9 mouse cellular contexts compared by ENCODE assay signal in genomic region chr13:52188605-52189003, GRCm38 (mm10).
DNase-seq lines count a peak whose midpoint lies in the region; TF ChIP-seq lines count a peak whose summit lies in the region.
"Had no signal": no experiment of that assay in that cellular context is flagged by ENCODE, and none has a peak within 500 bp of the region (broad histone marks: within the 10 kb centered on the region; RNA-seq: fewer than 3 reads in every experiment).

No protein-coding gene starts in this region.

- no peak overlapping the region for H3K4me2 ChIP-seq in CH12.LX (ENCODE audit: insufficient read depth, low read depth, poor library complexity, severe bottlenecking)
- H3K4me2 ChIP-seq: embryonic facial prominence, embryonic 13.5 days had no signal

- H3K9me3 ChIP-seq in CH12.LX (replicated peaks; ENCODE audit: low read length), result no peaks in the 10 kb centered on the region
- H3K9me3 ChIP-seq: embryonic facial prominence, embryonic 13.5 days had no signal

- DNase-seq in kidney, adult 2 months, result peak; percentile 22
- no peak for DNase-seq in kidney, adult 8-10 months
- peak; percentile 17 for DNase-seq in CH12.LX (ENCODE audit: extremely low read depth)
- no peak for DNase-seq in cerebellum, adult 9-10 months
- no peak for DNase-seq in layer of hippocampus, postnatal 25 days (ENCODE audit: extremely low spot score in 1 of 2, low spot score in 1 of 2)
- no peak for DNase-seq in testis, postnatal 10 days (ENCODE audit: low spot score)

- no peak for TF ChIP-seq CTCF in kidney, adult 2 months (conservative IDR thresholded peaks at IDR 0.05; ENCODE audit: insufficient read depth, insufficient read length, low read depth, low read length)
- TF ChIP-seq CTCF in CH12.LX (conservative IDR thresholded peaks at IDR 0.05 in 1 of 2, IDR thresholded peaks at IDR 0.05 in 1 of 2; ENCODE audit: low read depth in 2 of 2, low read length in 2 of 2), result no peak

- H3K79me2 ChIP-seq in CH12.LX (replicated peaks; ENCODE audit: control insufficient read depth, extremely low read depth, insufficient read depth, poor library complexity, severe bottlenecking) (no peaks in the 10 kb centered on the region), macrophage (ENCODE audit: inconsistent target) (no peaks in the 10 kb centered on the region)

- H3K9ac ChIP-seq in CH12.LX (ENCODE audit: insufficient read depth, low read depth), result no peak overlapping the region
- H3K9ac ChIP-seq: embryonic facial prominence, embryonic 13.5 days had no signal

- H3K36me3 ChIP-seq in kidney, adult 2 months (ENCODE audit: control insufficient read depth, insufficient read depth, low read length), result no peaks in the 10 kb centered on the region
- H3K36me3 ChIP-seq in CH12.LX (replicated peaks in 1 of 2; ENCODE audit: control insufficient read depth in 1 of 2, insufficient read depth in 1 of 2, low read length in 1 of 2), result no peaks in the 10 kb centered on the region
- H3K36me3 ChIP-seq in macrophage (ENCODE audit: inconsistent target), result no peaks in the 10 kb centered on the region
- H3K36me3 ChIP-seq: embryonic facial prominence, embryonic 13.5 days had no signal

- peaks cover 4% of the 10 kb centered on the region; the same call in 1 of the 2 replicates for H3K4me1 ChIP-seq in kidney, adult 2 months (ENCODE audit: control insufficient read depth, insufficient read depth, low read length)
- peaks cover 11 to 25% of the 10 kb centered on the region in 2 experiments for H3K4me1 ChIP-seq in CH12.LX (ENCODE audit: control insufficient read depth in 1 of 2, insufficient read depth in 2 of 2)
- H3K4me1 ChIP-seq in brown adipose tissue, adult 24 weeks (ENCODE audit: control insufficient read depth, insufficient read depth, insufficient read length, low read length), result peaks cover 7% of the 10 kb centered on the region

- no peak overlapping the region for H3K4me3 ChIP-seq in kidney, adult 2 months (ENCODE audit: insufficient read depth, low read depth, low read length)
- no peak overlapping the region for H3K4me3 ChIP-seq in CH12.LX (replicated peaks in 1 of 3; ENCODE audit: low read depth in 2 of 3, low read length in 2 of 3, poor library complexity in 1 of 3)
- no peak overlapping the region for H3K4me3 ChIP-seq in brown adipose tissue, adult 24 weeks (ENCODE audit: insufficient read depth, low read depth, low read length)
- H3K4me3 ChIP-seq in macrophage (ENCODE audit: inconsistent target), result no peak overlapping the region
- H3K4me3 ChIP-seq: embryonic facial prominence, embryonic 13.5 days had no signal

- no peaks in the 10 kb centered on the region for H3K27me3 ChIP-seq in kidney, adult 2 months (replicated peaks; ENCODE audit: control insufficient read depth, insufficient read depth, low read length)
- no peaks in the 10 kb centered on the region for H3K27me3 ChIP-seq in CH12.LX (replicated peaks)
- H3K27me3 ChIP-seq: embryonic facial prominence, embryonic 13.5 days had no signal

- no peak for TF ChIP-seq POLR2A in kidney, adult 2 months (IDR thresholded peaks at IDR 0.05; ENCODE audit: low read depth, low read length)
- TF ChIP-seq POLR2A in CH12.LX (IDR thresholded peaks at IDR 0.05; ENCODE audit: low read depth, low read length), result no peak

- no peak for TF ChIP-seq RAD21 in CH12.LX (IDR thresholded peaks at IDR 0.05; ENCODE audit: low read depth, low read length)

- 86% methylated on average over 2 of the region's 2 CpGs for WGBS in kidney, adult 2 months
- 39% methylated on average over 2 of the region's 2 CpGs for WGBS in macrophage (ENCODE audit: missing documents)

- dilution Hi-C loops in CH12.LX (cut with MboI; ENCODE audit: extremely low pct_ligation_motif_present, extremely low pct_unique_long_range_greater_than_20kb, low sequenced_read_pairs), result loop anchor here (25.0 kb wide), 1 partner anchor 351 kb away; the partner anchor contains the start of gene Gadd45g

- in situ Hi-C loops in CH12.LX (cut with MboI; ENCODE audit: low pct_ligation_motif_present, low pct_unique_long_range_greater_than_20kb, low sequenced_read_pairs), result no loop called here

- no peak for TF ChIP-seq EP300 in CH12.LX (IDR thresholded peaks at IDR 0.05; ENCODE audit: low read length)

- H3K27ac ChIP-seq in kidney, adult 2 months (ENCODE audit: insufficient read depth, low read depth, low read length), result no peak overlapping the region
- H3K27ac ChIP-seq in CH12.LX (ENCODE audit: insufficient read depth, low read depth) (no peak overlapping the region), macrophage (0 out of 2 replicates have a peak overlapping the region, but pooled peaks have one; percentile 7)
- peak overlapping the region; percentile 83 for H3K27ac ChIP-seq in brown adipose tissue, adult 24 weeks (replicated peaks; ENCODE audit: low read depth, low read length)
- H3K27ac ChIP-seq: embryonic facial prominence, embryonic 13.5 days had no signal

TF ChIP-seq in CH12.LX, 34 proteins besides CTCF, POLR2A, EP300 and RAD21:
- TF ChIP-seq SMC3 (IDR thresholded peaks at IDR 0.05; ENCODE audit: low read depth, low read length) (no peak), HCFC1 (IDR thresholded peaks at IDR 0.05; ENCODE audit: low read depth, low read length) (no peak), BHLHE40 (IDR thresholded peaks at IDR 0.05; ENCODE audit: low read depth, low read length) (no peak), SIN3A (IDR thresholded peaks at IDR 0.05; ENCODE audit: low read length) (no peak), CHD2 (IDR thresholded peaks at IDR 0.05; ENCODE audit: low read length) (no peak), MAX (IDR thresholded peaks at IDR 0.05; ENCODE audit: low read length) (no peak), ETS1 (conservative IDR thresholded peaks at IDR 0.05; ENCODE audit: low read depth, low read length) (no peak), ELF1 (IDR thresholded peaks at IDR 0.05; ENCODE audit: low read depth, low read length) (no peak), TBP (conservative IDR thresholded peaks at IDR 0.05; ENCODE audit: low read depth, low read length) (no peak), NRF1 (IDR thresholded peaks at IDR 0.05; ENCODE audit: low read depth, low read length) (no peak)

Comparison
In these comparisons a context has a peak if more than half of its experiments do, and no peak if none do; other contexts are left out.
1. DNase-seq: peak in kidney, adult 2 months (single experiment) and CH12.LX (single experiment); none in kidney, adult 8-10 months (0 of 2), cerebellum, adult 9-10 months (single experiment), layer of hippocampus, postnatal 25 days (0 of 2) and testis, postnatal 10 days (single experiment).
2. H3K27ac ChIP-seq: peak in brown adipose tissue, adult 24 weeks (single experiment) and macrophage (single experiment); none in kidney, adult 2 months (single experiment) and CH12.LX (single experiment).